Mouse (Mus musculus) mesoderm, embryonic 11.5 days (tissue): ENCODE measurements at regions not wholly inside any gene's neighbourhood (a gene's known extent, or its start where the extent isn't known, plus 50 kb on each side); places are given as distances from the start of the nearest gene placed in this dataset.

Experiments used
- DNase-seq: peaks from one replicate; pipeline ENCODE4 v3.0.0-alpha.2; 2012; ENCODE audit warnings: low read depth, low spot score

DNA sequence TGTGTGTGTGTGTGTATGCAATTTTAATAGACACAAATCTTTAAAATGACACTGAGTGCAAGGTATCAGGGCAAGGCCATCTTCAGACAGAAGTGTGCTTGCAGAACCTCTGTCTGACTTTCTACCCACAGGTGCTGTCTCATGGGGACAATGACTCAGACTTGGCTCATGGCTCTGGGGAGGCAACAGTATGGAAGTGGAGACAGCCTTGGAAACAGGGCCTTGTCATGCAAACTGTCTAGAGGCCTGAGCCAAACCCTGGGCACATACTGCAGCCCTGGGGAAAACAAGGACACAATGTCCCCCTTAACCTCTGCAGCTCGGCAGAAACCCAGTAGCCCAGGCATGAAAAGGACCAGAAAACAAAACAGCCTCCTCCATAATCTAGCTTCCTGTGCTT is 405.6 kb downstream of the Pdcd6ip start:
- DNase-seq = no peak

DNA sequence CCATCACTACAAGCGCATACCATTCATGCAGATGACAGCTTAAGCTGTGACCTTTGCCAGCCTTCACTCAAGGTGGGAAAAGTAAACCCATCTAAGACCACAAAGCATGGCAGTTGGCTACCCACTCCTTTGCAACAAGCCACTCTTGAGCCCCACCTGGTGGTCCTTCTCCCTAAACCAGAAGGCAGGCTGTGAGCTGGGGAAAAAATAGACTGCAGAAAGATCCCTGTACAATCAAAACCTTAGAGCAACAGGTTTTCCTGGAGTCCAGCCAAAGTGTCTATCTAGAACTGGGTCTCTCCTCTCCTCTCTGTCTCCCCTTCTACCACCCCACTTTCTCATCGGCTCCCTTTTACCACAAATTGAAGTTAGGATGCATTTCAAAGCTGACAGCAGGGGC is 407.2 kb downstream of the Pdcd6ip start:
- DNase-seq = peak; percentile 44

DNA sequence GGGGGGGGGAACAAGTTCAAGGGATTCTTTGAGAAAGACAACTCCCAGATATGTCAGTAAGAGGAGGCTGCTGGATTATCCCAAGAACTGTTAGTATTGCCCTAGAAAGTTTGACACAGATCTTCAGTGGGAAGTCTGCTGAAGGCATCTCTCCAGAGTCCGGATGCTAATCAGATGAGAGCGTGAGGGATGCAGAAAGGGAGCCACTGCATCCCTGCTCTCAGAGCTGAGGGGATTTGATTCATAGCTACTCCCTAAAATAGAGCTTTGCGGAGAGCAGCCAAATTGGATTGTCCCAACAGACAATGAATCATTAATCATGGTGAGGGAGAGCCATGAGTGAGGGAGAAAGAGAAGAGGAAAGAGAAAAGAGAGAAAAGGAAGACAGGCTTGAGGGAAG is 408.2 kb downstream of the Pdcd6ip start:
- no peak for DNase-seq

DNA sequence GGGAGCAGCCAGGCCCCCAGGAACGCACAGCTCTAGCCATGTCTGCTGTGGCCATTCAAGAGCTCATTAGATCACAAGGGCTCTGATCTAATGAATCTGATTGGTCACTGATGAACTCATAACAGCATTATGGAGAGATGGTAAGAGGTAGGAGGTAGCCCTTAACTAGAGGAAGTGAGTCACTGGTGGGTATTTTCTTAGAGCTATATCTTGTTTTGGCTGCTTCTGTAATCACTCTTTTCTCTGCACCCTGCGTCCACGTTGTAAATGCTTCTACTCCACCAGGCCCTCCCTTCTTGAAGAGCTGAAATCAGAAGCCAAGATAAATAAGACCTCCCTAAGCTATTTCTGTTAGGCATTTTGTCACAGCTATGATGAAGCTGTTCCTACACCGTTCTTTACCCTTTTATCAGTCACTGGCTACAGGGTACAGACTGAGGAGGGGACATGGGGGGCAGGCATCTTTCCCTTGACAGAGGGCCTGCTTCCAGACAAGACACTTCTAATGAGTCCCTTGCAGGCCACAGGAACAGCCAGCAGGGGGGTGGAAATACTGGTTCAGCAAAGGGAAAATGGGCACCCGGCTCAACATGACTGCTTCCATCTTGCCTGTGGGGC is 412.1 kb downstream of the Pdcd6ip start:
- no peak for DNase-seq

DNA sequence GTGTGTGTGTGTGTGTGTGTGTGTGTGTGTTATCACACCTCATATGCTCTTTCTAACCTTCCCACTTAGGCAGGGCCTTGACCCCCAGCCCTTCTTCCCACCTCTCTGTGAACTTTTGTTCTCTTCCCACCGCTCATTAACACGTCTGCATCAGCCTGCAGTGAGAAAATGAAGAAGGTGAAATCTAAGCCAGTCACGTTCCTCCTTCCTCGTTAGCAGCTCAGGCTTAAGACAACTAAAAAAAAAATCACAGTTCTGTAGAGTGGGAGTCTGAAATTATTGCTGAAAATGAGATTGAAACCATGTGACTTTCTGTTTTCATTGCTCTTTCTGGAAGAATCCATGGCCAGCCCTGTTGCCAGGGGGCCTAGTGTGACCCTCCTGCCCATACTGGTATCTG is 420.7 kb downstream of the Pdcd6ip start:
- no peak for DNase-seq

DNA sequence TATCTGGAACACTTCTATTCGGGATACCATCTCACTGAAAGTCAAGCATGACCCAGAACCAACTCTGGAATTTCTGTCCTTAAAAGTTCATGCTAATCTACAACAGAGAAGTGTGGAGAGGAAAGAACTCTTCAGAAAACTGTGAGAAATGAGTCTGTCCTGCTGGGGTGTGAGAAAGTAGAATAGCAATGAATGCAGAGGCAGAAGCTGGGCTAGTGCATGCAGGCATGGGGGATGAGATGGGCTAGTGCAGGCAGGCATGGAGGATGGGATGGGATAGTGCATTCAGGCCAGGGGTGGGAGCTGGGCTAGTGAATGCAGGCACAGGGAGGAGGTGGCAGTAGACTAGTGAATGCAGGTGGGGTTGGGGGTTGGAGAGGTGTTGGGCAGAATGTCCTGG is 424.8 kb downstream of the Pdcd6ip start:
- no peak for DNase-seq

DNA sequence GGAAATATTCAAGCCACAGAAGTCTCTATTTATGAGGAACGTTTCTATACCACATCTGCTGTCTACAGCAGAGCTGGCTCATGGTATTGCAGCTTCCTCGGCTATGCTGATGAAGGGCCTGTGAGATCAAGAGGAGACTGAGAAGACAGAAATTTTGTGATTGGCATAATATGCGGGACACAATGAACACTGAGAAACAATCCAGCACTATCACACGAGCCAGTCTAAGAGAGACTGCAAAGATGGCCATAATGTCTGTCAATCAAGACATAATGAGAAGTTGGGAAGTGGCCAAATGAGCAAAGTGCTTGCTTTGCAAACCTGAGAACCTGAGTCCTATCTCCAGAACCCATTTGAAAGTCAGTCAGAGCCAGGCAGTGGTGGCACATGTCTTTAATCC is 437.5 kb downstream of the Pdcd6ip start:
- no peak for DNase-seq

DNA sequence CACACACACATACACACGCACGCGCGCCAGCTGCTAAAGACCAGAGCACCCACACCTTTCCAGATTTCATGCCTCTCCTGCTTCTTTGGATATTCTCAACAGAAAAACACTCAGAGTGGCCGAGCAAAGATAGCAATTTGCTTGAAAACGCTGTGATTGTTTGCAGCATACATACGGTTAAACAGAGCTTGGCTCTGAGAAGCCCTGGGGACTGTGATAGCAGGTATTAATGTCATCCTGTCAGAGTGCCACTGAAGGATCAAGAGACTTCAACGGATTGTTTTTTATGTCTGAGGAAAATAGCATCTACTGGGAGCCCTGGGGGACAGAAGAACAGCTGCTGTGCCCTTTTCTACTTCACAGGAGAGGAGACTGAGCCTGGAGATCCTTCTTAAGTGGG is 440.4 kb downstream of the Pdcd6ip start:
- DNase-seq = no peak

DNA sequence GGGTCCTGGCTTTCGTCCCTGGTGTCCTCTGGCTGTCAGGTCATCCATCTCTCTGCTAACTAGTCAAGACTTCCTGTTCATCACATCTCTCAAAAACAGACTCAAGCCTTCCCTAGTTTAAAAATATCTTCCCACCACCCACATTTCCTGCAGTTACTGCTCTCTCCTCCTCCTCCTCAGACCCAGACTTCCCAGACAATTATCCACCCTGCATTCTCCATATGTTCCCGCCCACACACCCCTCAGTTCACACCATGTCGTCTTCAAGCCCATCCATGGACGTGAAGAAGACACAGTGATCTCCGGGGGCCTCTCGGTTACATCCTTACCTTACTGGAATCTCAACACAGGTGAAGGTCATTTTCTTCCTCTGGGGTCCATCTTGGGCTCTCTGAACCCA is 444.4 kb downstream of the Pdcd6ip start:
- DNase-seq = no peak

DNA sequence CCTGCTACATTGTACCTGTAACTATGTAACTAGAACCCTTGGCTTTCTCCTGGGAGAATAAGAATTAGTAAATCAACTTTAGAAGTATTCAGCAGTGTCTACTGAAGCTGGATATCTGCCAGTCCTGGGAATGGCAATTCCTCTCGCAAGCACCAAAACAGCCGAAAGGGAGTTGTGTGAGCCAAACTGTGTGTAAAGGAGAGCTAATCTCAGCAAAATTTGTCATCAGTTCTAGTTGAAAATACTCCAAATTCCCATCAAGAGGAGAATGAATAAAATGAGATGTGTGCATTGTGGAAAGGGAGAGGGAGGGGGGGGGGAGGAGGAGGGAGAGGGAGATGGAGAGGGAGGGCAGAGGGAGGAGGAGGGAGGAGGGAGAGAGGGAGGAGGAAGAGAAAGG is 447.8 kb downstream of the Pdcd6ip start:
- no peak for DNase-seq

DNA sequence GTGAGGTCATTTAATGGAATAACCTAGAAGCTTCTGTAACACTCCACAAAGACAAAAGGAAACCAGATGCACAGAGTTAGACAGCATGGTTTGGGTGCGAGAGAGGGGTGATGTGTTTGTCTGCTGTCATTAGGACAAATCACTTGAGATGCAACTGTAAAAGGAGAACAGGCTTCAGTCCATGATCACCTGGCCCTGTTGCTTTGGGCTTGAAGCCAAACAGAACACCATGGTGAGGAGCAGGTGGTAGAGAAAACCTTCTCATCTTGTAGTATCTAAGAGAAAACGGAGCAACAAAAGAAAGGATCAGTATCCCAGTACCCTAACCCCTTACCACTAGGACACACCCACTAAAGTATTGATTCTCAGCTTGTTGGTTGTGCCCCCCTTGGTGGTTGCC is 449.5 kb downstream of the Pdcd6ip start:
- no peak for DNase-seq

DNA sequence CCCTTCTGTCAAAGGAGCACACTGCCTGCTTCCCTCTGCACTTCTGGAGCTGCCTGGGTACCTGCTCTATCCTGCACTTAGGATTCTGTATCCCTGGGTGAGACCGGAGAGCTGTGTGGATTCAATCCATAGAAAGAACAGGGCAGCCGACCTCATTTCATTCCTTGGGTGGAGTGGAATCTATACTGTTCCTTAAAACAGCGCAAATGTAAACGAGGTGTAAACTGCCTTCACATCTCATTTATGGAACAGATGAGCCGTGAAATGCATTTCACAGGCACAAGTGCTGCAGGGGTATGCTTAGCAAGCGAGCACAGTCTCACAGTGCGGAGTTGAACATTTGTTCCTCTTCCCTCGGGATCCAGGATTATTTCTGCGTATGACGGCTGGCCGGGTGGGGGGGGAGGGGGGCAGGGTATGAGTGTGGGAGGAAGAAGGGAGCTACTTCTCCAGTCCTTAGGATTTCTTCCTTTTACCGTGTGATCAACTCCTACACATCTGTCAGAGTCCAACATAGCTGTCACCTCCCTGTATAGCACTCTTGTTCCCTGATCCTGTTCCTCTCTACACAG is 459.3 kb downstream of the Pdcd6ip start:
- peak; percentile 69 for DNase-seq

DNA sequence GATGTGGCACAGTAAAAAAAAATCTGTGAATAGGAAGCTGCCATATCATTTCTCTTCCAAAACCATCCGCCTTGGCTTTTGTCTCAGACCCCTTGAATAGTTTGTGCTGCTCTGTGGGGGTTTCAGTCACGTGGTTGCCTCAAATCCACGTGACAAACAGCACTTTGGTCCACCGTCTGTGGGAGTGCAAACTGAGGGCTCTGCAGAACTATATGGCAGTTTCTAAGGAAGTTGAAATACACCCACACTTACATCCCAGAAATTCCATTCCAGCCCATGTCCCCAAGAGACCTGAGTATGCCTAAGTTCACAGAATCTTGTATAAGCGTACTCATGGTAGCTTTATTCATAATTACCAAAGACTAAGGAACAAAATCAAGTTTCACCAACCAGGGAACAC is 460.1 kb downstream of the Pdcd6ip start:
- DNase-seq = no peak

DNA sequence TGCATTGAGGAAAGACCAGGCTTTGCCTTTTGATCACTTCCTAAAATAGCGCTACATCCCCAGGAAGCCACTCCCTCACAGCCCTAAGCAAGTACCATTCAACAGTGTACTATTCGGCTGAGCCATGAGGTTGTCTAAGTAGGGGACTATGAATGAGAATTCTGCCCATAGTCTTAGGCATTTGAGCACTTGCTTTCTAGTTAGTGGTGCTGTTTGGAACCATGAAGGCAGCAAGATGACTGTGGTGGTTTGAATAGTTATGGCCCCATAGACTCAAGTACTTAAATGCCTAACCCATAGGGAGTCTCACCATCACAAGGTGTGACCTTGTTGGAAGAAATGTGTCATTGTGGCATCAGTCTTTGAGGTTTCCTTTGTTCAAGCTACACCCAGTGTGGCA is 464.2 kb downstream of the Pdcd6ip start:
- no peak for DNase-seq

DNA sequence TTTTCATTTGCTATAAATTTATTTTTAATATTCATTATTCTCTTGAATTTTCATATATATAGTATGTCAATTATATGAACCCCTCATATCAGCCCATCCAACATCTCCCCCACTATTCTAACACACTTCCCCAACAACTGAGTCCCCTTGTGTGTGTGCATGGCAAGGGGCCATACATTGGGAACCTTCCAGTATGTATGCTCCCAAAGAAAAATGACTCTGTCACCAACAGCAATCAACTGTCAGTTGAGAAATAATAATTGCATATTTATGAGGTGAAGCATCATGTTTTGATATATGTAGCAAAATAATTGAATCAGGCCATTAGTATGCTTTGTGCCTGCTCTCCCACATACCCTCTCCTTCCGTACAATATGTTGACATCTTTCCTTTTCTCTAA is 474.7 kb downstream of the Pdcd6ip start:
- no peak for DNase-seq

DNA sequence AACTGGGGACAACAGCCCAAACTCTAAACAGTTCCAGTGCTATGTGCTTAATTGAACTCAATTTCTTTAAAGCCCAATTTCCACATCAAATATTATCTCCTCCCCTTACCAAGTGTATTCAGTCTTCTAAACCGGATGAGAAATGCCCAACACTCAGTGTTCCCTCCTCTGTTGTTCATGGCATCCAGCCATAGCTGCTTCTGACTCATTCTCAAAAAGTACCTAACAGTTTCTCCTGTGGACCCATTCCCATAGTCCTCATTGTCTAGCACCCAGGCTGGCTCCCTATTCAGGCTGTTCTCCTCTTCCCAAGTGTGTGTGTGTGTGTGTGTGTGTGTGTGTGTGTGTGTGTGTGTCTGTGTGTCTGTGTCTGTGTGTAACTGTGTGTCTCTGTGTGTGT is 478.7 kb downstream of the Pdcd6ip start:
- DNase-seq = no peak

DNA sequence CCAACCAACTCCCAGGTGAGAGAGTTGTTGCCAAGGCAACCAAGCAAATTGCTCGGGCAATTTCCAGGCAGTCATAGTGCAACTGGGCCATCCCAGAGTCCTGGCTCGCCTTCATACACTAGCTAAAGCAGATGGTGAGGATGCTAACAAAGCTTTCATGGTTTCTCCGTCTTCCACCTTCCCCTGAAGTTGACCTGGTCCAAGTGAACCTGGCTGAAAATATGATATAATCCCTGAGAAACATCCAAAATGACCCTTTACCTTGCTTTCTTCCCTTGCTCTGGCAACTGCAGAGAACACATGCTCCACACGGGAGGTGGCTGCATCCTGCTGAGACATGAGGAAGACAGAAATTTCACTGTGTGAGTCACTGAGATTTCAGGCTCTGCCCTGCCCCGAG is 494.1 kb downstream of the Pdcd6ip start:
- no peak for DNase-seq

DNA sequence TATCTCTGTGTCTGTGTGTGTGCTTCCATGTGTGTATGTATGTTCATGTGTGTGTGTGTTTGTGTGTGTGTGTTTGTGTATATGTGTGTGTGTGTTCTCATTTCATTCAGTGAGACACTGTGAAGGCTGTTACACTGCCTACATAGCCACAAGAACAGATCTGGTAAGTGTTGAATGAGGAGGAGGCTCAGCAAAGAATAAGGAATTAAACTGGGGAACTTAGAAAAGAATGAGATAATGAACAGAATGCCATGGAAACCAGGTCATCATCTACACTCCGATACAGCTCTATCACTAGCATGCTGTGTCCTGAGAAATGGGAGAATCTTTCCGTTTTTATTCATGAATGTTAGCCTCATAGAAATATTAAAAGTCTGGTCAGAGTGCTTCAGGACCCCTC is 495.7 kb downstream of the Pdcd6ip start:
- no peak for DNase-seq

DNA sequence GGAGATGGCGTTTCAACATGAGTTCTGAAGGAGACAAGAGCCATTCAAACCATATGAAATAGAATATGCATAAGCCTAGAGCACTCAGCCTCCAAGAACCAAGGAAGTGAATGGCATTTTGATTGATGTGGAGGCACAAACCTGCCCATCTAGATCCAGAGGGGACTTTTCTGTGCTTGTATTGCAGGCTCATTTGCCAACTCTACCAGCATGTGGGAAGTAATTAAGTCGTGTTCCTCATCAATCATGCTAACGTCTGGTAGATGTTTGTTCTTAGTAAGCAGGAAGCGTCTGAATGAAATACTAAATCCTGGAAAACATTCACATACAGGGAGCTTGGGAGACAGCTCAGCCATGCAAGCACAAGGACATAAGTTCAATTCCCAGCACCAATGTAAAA is 499.9 kb downstream of the Pdcd6ip start:
- no peak for DNase-seq

DNA sequence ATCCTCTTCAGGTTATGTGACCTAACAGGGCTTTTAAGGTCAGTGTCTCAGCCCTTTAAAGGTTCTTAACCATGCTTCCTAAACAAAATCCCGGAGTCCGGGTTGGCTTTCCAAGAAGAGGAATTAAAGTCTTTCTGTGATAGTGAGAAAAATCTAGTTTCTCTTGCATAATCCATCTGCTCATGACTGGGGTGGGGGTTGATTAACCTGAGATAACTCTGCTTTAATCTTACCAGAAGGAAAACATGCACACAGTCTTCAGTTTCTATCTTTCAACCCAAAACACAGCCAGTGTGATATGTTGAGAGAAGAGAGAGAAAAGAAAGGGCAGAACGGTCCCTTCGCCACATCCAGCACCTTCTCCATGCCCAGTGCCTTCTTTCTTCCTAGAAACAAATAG is 508.8 kb downstream of the Pdcd6ip start:
- no peak for DNase-seq

DNA sequence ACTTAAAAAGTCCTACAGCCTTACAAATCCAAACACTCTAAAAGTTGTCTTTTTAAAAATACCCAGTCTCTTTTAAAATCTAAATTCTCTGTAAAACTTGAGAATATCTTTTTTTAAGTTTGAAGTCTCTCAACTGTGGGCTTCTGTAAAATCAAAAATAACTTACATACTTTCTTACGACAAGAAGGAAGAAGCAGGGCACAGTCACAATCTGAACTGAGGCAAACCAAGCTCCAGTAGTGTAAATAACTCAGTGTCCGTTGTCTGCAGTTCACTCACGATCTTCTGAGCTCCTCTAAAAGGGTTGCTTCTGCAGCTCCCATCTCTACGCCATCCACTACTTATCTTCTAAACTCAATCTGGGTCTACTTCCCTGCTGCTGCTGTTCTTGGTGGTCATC is 512.5 kb downstream of the Pdcd6ip start:
- no peak for DNase-seq

DNA sequence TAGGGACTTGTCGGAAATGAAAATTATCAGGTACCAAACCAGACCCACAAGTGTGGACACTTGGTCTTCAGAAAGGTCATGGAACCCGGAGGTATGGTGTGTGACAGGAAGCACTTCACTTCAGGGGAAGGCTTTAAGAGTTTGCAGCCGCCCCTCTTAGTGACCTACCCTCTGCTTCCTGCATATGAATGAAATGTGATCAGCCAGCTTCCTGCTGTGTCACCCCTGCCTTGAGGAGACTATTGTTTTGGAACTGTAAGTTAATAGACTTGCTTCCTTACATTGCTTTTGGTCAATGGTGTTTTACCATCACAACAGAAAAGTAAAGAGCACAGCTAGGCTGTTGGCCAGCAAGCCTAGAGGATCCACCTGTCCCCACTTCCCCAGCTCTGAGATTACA is 515.3 kb downstream of the Pdcd6ip start:
- DNase-seq = no peak

DNA sequence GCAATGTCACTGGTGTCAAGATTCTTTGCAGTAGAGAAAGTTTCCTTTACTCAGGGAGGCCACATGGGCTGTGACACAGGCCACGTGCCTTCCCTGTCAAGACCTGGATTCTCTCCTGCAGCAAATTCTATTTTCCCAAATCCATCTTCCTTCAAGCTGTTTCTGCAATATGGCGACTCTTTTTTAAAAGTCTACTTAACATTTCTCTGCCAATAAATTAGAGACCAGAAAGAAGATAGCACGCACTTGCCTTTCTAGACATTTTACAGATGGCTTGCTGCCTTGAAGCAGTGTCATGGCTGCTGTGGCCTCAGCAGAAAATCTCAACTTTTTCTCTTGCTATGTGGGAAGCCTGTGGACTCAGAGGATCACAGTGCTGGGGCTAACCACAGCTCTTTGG is 516.9 kb downstream of the Pdcd6ip start:
- DNase-seq = no peak

DNA sequence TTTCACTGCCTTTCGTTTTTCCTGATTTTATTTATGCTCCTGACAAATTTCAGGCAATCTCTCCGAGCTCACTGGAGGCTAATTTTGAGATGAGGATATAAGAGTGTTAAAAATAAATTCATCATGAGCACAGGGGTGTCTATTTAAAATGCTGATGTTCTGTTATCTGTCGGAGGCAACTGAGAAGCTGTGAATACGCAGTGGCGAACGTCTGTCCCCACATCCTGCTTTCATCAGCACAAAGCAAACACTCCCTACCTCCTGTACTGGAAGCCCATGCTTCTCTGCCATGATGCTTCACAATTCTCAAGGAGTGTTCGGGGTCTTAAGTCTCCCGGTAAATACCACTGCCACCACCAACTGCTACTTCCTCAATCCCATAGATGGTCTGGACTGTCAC is 526.9 kb downstream of the Pdcd6ip start:
- no peak for DNase-seq
